Mouse (Mus musculus) adrenal gland, postnatal 14 days (tissue): ENCODE data around the gene Snca. TPM values are rescaled to one million over a fixed set of nuclear protein-coding genes. Genes with fewer than 3 reads are reported as not detected.
"Not testable (repeated sequence)": the region's sequence is repeated elsewhere in the genome, so short reads cannot be mapped to it uniquely, and the experiment has no call there.

ENCODE experiments used
- DNase-seq: peaks from one replicate; pipeline ENCODE4 v3.0.0; 2021; ENCODE audit warnings: mixed read lengths
- total RNA-seq: library from RNA; stranded (reverse); gene quantifications from 2 replicates; pipeline ENCODE4 v1.2.3, GENCODE M21; 2021

Gene Snca
- total RNA-seq, 1 experiment from 2014 or later = 31.4 TPM

- DNase-seq = no peak
Observed at GRCm38 (mm10) chr6:60717566-60717965, 112.1 kb downstream of the Snca start.

GRCm38 (mm10) chr6:60709997-60710471, 119.6 kb downstream of the Snca start:
- no peak for DNase-seq

GRCm38 (mm10) chr6:60698072-60698471, 131.6 kb downstream of the Snca start:
- DNase-seq = no peak

- DNase-seq = not testable (repeated sequence)
Observed at GRCm38 (mm10) chr6:60687048-60687447, 142.6 kb downstream of the Snca start.

GRCm38 (mm10) chr6:60682233-60682632, 147.4 kb downstream of the Snca start:
- DNase-seq = no peak

Other genes with a start within 250 kb of the Snca start
- gene Mmrn1, start 95.1 kb upstream of the Snca start, total RNA-seq = 1.6 and 6.9 TPM in 2 replicates